Mouse (Mus musculus) CD8-positive naive resting alpha-beta T cell, adult 2 months (primary cell): ENCODE results near the gene Cmpk1.
"Not testable (repeated sequence)": the region's sequence is repeated elsewhere in the genome, so short reads cannot be mapped to it uniquely, and the experiment has no call there.

ENCODE experiments used
- DNase-seq, 2 experiments: peaks; one replicate each; pipeline ENCODE4 v3.0.0; 2022; ENCODE audit warnings: low read depth in 2 of 2, low spot score in 2 of 2

Cmpk1 gene

GRCm38 (mm10) chr4:114986591-114987432 lies at the start of gene Cmpk1:
TSS of gene Cmpk1 (minus strand) at chr4:114987241.
- DNase-seq: peak; percentile 45 to 72

- no peak for DNase-seq
Measured at GRCm38 (mm10) chr4:115035043-115035442, 48.0 kb upstream of the Cmpk1 start.

GRCm38 (mm10) chr4:115019997-115020396 lies 33.0 kb upstream of the Cmpk1 start:
- DNase-seq: no peak

GRCm38 (mm10) chr4:115014276-115014675 lies 27.2 kb upstream of the Cmpk1 start:
- DNase-seq: no peak

- no peak for DNase-seq
Measured at GRCm38 (mm10) chr4:115000429-115000795, 13.4 kb upstream of the Cmpk1 start.

GRCm38 (mm10) chr4:114999773-115000428 lies 12.9 kb upstream of the Cmpk1 start, which contains the start of gene Stil:
TSS of gene Stil (plus strand) at chr4:115000159.
- peak; percentile 92 for DNase-seq

DNA sequence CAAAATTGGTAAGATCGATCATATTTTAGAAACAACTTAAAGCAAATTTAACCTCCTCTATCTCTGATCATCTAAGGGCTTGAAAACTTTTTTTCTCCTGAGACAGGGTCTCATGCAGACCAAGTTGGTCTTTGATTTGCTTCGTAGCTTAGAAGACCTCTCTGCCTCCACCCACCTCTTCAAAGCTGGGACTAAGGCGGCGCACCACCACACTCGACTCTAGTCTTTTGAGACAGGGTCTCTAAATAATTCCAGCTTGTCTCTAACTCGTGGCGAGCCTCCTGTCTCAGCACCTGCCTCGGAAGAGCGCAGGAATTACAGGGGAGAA lies 12.4 kb upstream of the Cmpk1 start:
- DNase-seq: no peak

DNA sequence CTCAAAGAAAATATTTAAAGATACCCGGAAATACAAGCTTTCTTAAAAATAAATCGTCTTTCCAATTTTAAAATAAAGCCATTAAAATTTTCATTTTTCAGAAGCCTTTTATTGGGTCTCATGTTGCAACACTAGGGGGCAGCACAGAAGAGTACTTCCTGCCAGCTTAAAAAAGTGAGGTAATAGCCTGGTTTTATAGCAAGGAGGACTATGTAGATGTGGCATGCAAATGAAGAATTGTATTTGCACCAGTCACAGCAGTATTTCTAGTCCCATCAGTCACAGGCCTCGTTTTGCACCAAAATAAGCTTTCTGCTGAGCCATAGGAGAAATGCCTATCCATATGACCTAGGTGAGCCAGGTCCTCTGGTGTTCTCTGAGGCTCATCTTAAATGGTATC lies 10.0 kb upstream of the Cmpk1 start:
- DNase-seq: peak; percentile 39 to 67

DNA sequence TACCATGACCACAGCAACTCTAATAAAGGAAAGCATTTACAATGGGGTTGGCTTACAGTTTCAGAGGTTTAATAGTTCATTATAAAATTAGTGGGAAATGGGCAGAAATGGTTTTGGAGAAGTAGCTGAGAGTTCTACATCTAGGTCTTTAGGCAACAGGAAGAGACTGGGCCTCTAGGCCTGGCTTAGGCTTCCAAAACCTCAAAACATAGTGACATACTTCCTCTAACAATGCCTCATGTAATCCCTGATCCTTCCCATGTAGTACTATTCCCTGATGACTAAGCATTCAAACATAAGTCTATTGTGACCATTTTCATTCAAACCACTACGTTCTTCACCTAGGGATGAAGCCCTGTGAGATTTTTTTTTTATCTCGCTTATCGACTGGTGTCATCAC lies 7.2 kb upstream of the Cmpk1 start:
- no peak for DNase-seq

DNA sequence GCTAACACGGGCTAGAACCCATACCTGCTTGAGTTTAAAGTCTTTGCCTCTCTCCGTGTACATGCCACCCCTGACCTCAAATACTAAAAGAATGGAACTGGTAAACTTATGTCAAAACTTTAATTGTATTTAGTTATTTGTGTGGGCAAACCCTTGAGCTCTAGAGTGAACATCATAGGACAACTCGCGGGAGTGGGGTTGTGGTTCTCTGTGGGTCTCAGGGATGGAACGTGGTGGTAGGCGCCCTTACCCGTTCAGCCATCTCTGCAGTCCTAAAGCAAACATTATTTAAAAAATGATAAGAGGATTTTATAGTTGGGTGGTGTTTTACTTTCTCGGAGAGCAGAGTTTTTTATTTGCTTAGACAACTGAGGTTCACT lies 840 bp downstream of the Cmpk1 start:
- no peak for DNase-seq

DNA sequence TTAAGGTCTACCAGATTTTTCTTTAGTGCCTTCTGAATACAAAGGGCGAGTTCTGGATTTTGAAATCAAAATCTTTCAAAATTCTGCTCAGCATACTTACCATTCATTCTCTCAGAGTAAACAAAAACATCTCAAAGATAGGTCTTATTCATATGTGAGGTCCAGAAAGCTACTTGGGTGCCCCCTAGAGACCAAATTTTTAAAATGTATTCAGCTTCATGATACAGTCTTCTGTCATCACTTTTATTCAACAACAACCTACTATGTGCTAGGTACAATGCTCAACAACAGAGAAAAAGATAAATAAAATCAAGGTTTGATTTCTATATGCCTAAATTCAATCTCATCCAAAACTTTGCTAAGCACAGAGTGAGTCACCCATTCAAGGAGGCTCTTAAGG lies 4.0 kb downstream of the Cmpk1 start:
- peak in 1 of 2 experiments; percentile 19 for DNase-seq

GRCm38 (mm10) chr4:114982619-114983018 lies 4.4 kb downstream of the Cmpk1 start:
- DNase-seq: no peak

- no peak for DNase-seq
Measured at GRCm38 (mm10) chr4:114973229-114973740, 13.8 kb downstream of the Cmpk1 start.

DNA sequence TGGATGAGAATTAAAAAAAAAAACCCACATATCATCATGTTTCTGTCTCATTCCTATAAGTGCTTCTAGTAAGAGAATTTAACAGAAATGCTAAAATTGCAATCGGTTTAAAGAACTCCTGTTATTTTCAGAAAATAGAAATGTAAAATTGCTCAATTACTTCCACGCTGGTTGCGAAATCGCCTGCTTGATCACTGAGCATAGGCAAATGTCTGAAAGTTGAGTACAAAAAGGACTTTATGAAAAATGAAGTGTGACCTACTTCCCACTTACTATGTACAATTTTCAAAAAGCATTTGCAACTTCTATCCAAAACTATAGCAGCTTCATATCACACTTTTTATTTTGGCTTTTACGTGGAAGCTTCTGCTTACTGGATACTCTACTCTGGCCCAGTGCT lies 16.3 kb downstream of the Cmpk1 start:
- DNase-seq: no peak

- DNase-seq: not testable (repeated sequence)
Measured at GRCm38 (mm10) chr4:114960881-114961280, 26.2 kb downstream of the Cmpk1 start.

DNA sequence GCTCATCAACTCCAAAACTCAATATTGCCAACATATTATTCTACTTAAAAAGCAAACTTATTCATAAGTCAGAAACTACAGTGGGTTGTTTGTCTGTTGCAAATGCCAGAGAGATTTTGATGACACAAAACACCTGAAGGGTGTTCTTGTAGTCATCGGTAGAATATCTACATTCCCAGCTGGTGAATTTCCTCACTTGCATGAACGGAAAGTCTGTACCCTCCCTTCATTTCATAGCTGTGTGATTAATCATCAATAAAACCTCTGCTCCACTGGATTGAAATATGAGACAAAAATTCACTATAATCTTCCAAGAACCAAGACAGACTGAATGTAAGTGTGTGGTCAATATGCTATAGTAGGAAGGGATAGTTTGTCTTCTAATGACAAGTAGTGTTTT lies 27.5 kb downstream of the Cmpk1 start:
- DNase-seq: no peak

DNA sequence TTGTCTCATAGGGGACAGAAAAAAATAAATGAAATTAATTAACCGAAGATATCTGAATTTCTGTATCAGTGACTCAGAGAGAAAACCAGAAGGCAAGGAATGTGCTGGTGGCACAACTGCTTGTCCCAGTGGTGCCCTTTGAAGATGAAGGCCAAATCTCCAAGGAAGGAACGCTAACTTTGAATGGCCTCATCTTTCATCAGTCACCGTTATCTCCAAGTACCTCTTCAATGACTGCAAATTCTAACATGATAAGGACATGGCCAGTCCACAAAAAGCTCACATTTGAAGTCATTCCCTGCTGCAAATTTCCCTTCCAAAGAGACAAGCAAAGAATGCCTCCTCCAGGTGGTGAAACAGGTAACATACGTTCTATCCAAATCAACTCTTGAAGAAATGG lies 28.3 kb downstream of the Cmpk1 start:
- DNase-seq: no peak

DNA sequence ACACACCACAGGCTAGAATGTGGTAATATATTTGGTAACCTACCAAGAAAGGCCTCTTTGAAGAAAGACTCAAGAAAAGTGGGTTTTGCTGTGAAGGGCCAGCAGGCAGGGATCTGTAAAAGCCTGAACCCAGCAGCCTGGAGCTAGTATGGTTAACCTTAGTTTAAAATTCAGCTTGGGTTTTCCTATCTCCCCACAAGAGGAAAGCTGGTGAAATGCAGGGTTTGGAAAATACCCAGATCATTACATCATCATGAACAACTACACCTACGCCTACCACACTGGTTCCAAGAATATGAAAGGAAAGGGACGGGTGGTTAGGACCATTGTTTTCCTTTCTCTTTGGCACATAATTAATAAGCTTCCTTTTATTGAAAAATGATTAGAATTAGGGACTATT lies 28.8 kb downstream of the Cmpk1 start:
- DNase-seq: no peak

- DNase-seq: no peak
Measured at GRCm38 (mm10) chr4:114957403-114957802, 29.6 kb downstream of the Cmpk1 start.

- DNase-seq: no peak
Measured at GRCm38 (mm10) chr4:114953172-114953571, 33.9 kb downstream of the Cmpk1 start.

- DNase-seq: no peak
Measured at GRCm38 (mm10) chr4:114947852-114948481, 39.1 kb downstream of the Cmpk1 start.

DNA sequence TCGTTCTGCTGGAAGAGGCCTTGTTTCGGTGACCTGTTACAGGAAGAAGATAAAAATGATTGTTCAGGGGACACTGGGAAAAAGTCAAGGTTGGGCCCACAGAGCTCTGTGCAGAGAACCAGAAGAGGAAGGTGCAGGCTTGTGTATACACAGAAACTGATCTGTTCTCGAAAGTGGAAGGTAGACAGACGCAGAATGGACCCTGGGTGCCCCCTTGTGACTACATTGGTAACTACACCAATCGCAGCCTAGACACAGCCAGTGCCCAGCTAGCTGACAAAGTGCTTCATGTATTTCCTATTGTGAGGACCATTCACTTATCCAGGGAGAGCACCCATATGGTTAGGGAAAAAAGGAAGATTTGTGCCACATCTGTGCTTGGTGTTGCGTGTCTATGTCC lies 39.6 kb downstream of the Cmpk1 start:
- DNase-seq: peak; percentile 14 to 56
